Mouse (Mus musculus) left cerebral cortex, postnatal 25 days (tissue): Measurements from ENCODE around the gene Lyz1. TPM values are rescaled to one million over a fixed set of nuclear protein-coding genes. Genes with fewer than 3 reads are reported as not detected.

ENCODE experiments used
- total RNA-seq, 2 experiments: library from RNA; stranded (reverse); gene quantifications; 2 replicates each; pipeline ENCODE4 v1.2.3; 2021

Lyz1 gene
- total RNA-seq, 2 experiments from 2014 or later, result 1.2 to 1.8 TPM

Other genes starting within 250 kb of the Lyz1 start
- gene Lrrc10, start 247.5 kb downstream of the Lyz1 start, total RNA-seq, result not detected
- gene Cct2, start 229.1 kb downstream of the Lyz1 start, total RNA-seq, result 100 to 1,000 TPM; 160 to 167 TPM
- gene Frs2, start 144.3 kb downstream of the Lyz1 start, total RNA-seq, result 10 to 100 TPM; 31.5 to 36.5 TPM
- 10 to 100 TPM; 53.5 to 56.4 TPM for gene Yeats4, start 68.4 kb downstream of the Lyz1 start, total RNA-seq
- gene 9530003J23Rik, start 54.2 kb downstream of the Lyz1 start, total RNA-seq, result not detected
- gene Lyz2, start 10.5 kb downstream of the Lyz1 start, total RNA-seq, result 10 to 100 TPM; 10.9 to 11.4 TPM
- 100 to 1,000 TPM; 106 to 109 TPM for gene Cpsf6, start 87.1 kb upstream of the Lyz1 start, total RNA-seq